Mouse (Mus musculus): Measurements from ENCODE around the gene Ccsap. TPM values are rescaled to one million over a fixed set of nuclear protein-coding genes. Genes with fewer than 3 reads are reported as not detected.
"Not testable (repeated sequence)": the region's sequence is repeated elsewhere in the genome, so short reads cannot be mapped to it uniquely, and the experiment has no call there.

Gene Ccsap
- total RNA-seq, 1 experiment = 5.1 TPM

DNA sequence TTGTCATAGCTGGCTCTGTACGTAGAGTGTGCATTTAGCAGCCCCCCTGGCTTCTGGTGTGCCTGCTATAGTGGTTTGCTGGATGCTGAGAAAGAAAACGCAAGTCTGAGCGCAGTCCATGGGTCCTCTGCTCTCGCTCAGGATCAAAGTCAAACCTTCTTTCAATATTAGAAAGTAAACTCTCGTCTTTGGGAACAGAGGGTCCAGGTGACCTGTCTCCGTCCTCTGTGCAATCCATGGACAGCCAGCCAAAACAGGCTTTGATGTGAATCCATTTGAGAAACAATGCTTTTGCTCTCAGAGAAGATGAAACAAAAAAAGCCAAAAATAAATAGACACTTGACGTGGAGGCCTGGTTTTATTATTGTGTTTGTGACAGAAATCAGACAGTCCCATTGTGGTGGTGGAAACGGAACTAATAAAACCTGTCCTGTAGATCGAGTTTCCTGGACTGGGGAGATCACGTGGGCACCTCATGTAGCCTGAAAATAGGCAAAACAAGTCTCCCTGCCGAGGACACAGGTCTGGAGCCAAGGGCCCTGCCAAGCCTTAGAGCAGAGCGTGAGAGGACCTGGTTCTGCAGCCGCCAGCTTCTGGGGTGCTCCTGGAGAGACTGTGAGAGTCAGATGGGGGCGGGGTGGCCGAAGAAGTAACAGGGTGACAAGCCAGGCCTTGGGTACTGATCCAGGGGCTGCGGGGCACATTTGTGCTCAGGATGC, 46.7 kb downstream of the Ccsap start:
- H3K27ac ChIP-seq (ENCODE audit: insufficient read depth, low read depth, low read length, poor library complexity, severe bottlenecking) = peak overlapping the region; percentile 18; the same call in 1 of the 2 replicates
- H3K36me3 ChIP-seq (ENCODE audit: control insufficient read depth, insufficient read depth, low read length, poor library complexity, severe bottlenecking) = peaks cover 9% of the 10 kb centered on the region; the same call in 1 of the 2 replicates
- H3K9ac ChIP-seq (ENCODE audit: insufficient read depth, low read depth, low read length, poor library complexity, severe bottlenecking) = peak overlapping the region; percentile 26; the same call in 1 of the 2 replicates

DNA sequence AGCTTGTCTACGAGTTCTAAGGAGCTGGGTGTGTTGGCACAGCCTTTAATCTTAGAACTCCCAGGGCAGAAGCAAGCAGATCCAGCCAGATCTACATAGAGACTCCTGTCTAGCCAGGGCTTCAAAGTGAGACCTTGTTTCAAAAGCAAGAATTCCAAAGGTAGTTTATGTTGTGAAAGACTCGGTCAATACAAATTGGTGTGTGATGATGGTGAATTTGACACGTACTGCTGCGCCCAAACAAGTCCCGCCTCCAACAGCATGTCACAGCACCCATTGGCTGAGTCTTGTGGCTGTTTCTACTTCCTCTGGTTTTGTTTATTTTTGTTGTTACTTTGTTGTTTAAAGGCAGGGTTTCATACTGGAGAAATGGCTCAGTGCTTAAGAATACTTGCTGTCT, 47.8 kb downstream of the Ccsap start:
- no peak for TF ChIP-seq ZC3H11A (IDR thresholded peaks at IDR 0.05; ENCODE audit: borderline replicate concordance, low read depth, low read length)
- no peak for TF ChIP-seq MAFK (IDR thresholded peaks at IDR 0.05; ENCODE audit: insufficient read depth, low read depth, low read length)
- TF ChIP-seq HCFC1 (IDR thresholded peaks at IDR 0.05; ENCODE audit: borderline replicate concordance, insufficient read depth, low read length) = no peak
- no peak for TF ChIP-seq CHD2 (IDR thresholded peaks at IDR 0.05; ENCODE audit: low read depth, low read length)
- TF ChIP-seq ZNF384 (IDR thresholded peaks at IDR 0.05; ENCODE audit: low read depth, low read length) = no peak
- DNase-seq (ENCODE audit: low read depth, low spot score) = no peak
- H3K4me3 ChIP-seq (ENCODE audit: insufficient read depth in 1 of 2, low read depth in 1 of 2, low read length in 2 of 2, poor library complexity in 1 of 2, severe bottlenecking in 1 of 2) = no peak overlapping the region
- peaks cover 9% of the 10 kb centered on the region; the same call in 1 of the 2 replicates for H3K36me3 ChIP-seq (ENCODE audit: control insufficient read depth, insufficient read depth, low read length, poor library complexity, severe bottlenecking)
- in situ Hi-C loops (cut with MboI; ENCODE audit: low sequenced_read_pairs in 2 of 2, unreplicated experiment in 2 of 2) = no loop called here
- no peaks in the 10 kb centered on the region for H3K9me3 ChIP-seq (ENCODE audit: control insufficient read depth, insufficient read depth, low read depth, low read length)
- H3K27ac ChIP-seq (ENCODE audit: insufficient read depth, low read depth, low read length, poor library complexity, severe bottlenecking) = no peak overlapping the region
- H3K4me1 ChIP-seq (ENCODE audit: control insufficient read depth in 2 of 2, insufficient read depth in 2 of 2, low read length in 2 of 2, poor library complexity in 1 of 2) = peaks cover 11 to 31% of the 10 kb centered on the region in 2 experiments; a peak in 3 of 4 replicates
- H3K9ac ChIP-seq (ENCODE audit: insufficient read depth, low read depth, low read length, poor library complexity, severe bottlenecking) = no peak overlapping the region

More for the DNA sequence above, 46.7 kb downstream of the Ccsap start:
- in situ Hi-C loops (cut with MboI; ENCODE audit: low sequenced_read_pairs in 2 of 2, unreplicated experiment in 2 of 2) = no loop called here
- no peak for TF ChIP-seq CHD2 (IDR thresholded peaks at IDR 0.05; ENCODE audit: low read depth, low read length)
- no peak for TF ChIP-seq ZC3H11A (IDR thresholded peaks at IDR 0.05; ENCODE audit: borderline replicate concordance, low read depth, low read length)
- H3K9me3 ChIP-seq (ENCODE audit: control insufficient read depth, insufficient read depth, low read depth, low read length) = no peaks in the 10 kb centered on the region
- no peak overlapping the region for H3K4me3 ChIP-seq (ENCODE audit: insufficient read depth in 1 of 2, low read depth in 1 of 2, low read length in 2 of 2, poor library complexity in 1 of 2, severe bottlenecking in 1 of 2)
- DNase-seq (ENCODE audit: low read depth, low spot score) = no peak
- H3K4me1 ChIP-seq (ENCODE audit: control insufficient read depth in 2 of 2, insufficient read depth in 2 of 2, low read length in 2 of 2, poor library complexity in 1 of 2) = peaks cover 7 to 22% of the 10 kb centered on the region in 2 experiments; a peak in 3 of 4 replicates

DNA sequence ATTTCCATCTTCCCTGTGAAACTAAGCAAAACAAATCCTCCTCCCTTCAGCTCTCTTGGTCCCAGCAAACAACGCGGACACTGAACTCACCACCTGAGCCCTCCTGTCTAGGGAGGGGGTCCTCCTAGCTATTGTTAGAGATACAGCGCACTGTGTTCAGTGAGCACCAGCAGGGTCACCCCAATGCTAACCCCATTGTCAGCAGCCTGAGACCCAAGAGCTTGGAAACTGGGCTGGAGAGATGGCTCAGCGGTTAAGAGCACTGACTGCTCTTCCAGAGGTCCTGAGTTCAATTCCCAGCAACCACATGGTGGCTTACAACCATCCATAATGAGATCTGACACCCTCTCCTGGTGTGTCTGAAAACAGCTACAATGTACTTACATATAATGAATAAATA, 50.7 kb downstream of the Ccsap start:
- in situ Hi-C loops (cut with MboI; ENCODE audit: low sequenced_read_pairs in 2 of 2, unreplicated experiment in 2 of 2); H3K9ac ChIP-seq (ENCODE audit: insufficient read depth, low read depth, low read length, poor library complexity, severe bottlenecking); H3K9me3 ChIP-seq (ENCODE audit: control insufficient read depth, insufficient read depth, low read depth, low read length); H3K36me3 ChIP-seq (ENCODE audit: control insufficient read depth, insufficient read depth, low read length, poor library complexity, severe bottlenecking); DNase-seq (ENCODE audit: low read depth, low spot score); H3K27ac ChIP-seq (ENCODE audit: insufficient read depth, low read depth, low read length, poor library complexity, severe bottlenecking); H3K4me3 ChIP-seq (ENCODE audit: insufficient read depth in 1 of 2, low read depth in 1 of 2, low read length in 2 of 2, poor library complexity in 1 of 2, severe bottlenecking in 1 of 2): not testable (repeated sequence)
- peaks cover 16 to 28% of the 10 kb centered on the region in 2 experiments; a peak in 3 of 4 replicates for H3K4me1 ChIP-seq (ENCODE audit: control insufficient read depth in 2 of 2, insufficient read depth in 2 of 2, low read length in 2 of 2, poor library complexity in 1 of 2)

DNA sequence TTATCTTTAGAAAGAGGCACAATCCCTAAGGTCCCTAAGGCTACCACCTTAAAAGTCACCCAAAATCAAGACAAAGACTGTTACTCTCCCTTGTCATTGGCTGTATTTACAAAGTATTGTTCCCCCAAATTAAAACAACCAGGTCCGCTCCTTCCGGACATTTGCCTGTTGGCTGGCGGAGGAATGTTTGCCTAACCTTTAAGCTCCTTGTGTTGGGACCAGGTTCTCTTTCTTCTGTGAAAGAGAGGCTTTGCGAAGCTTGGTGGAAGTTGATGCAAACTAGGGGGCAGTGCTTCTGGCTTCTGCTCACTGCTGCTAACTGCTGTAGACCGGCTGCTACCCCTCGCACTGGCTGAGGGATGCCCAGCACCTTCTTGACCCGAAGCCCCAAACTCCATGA, 51.3 kb downstream of the Ccsap start:
- in situ Hi-C loops (cut with MboI; ENCODE audit: low sequenced_read_pairs in 2 of 2, unreplicated experiment in 2 of 2) = no loop called here
- Histone ChIP-seq H3K4me3 (ENCODE audit: insufficient read depth in 1 of 2, low read depth in 1 of 2, low read length in 2 of 2, poor library complexity in 1 of 2, severe bottlenecking in 1 of 2) (no peak overlapping the region), H3K36me3 (ENCODE audit: control insufficient read depth, insufficient read depth, low read length, poor library complexity, severe bottlenecking) (no peaks in the 10 kb centered on the region), H3K27ac (ENCODE audit: insufficient read depth, low read depth, low read length, poor library complexity, severe bottlenecking) (no peak overlapping the region), H3K9me3 (ENCODE audit: control insufficient read depth, insufficient read depth, low read depth, low read length) (no peaks in the 10 kb centered on the region), H3K9ac (ENCODE audit: insufficient read depth, low read depth, low read length, poor library complexity, severe bottlenecking) (no peak overlapping the region), H3K4me1 (ENCODE audit: control insufficient read depth in 2 of 2, insufficient read depth in 2 of 2, low read length in 2 of 2, poor library complexity in 1 of 2) (peaks cover 16 to 26% of the 10 kb centered on the region in 2 experiments; a peak in 3 of 4 replicates)
- no peak for DNase-seq (ENCODE audit: low read depth, low spot score)
- TF ChIP-seq MAFK (IDR thresholded peaks at IDR 0.05; ENCODE audit: insufficient read depth, low read depth, low read length) (no peak), CHD2 (IDR thresholded peaks at IDR 0.05; ENCODE audit: low read depth, low read length) (no peak), ZC3H11A (IDR thresholded peaks at IDR 0.05; ENCODE audit: borderline replicate concordance, low read depth, low read length) (no peak), ZNF384 (IDR thresholded peaks at IDR 0.05; ENCODE audit: low read depth, low read length) (no peak), HCFC1 (IDR thresholded peaks at IDR 0.05; ENCODE audit: borderline replicate concordance, insufficient read depth, low read length) (no peak)
